Mouse (Mus musculus) midbrain, embryonic 14.5 days (tissue): ENCODE results near the gene Olfr381. TPM values are rescaled to one million over a fixed set of nuclear protein-coding genes. Genes with fewer than 3 reads are reported as not detected.
"Not testable (repeated sequence)": the region's sequence is repeated elsewhere in the genome, so short reads cannot be mapped to it uniquely, and the experiment has no call there.

Source experiments
- ATAC-seq: fragments of 200-750 bp; cut with Nextera tagmentation; 2 replicates; pipeline ENCODE4 v1.8.0; 2017; ENCODE audit warnings: moderate number of reproducible peaks, moderate library complexity; ENCODE audit not compliant: low FRiP score, low TSS enrichment
- DNase-seq: peaks from one replicate; pipeline ENCODE4 v3.0.0-alpha.2; 2015
- H3K27ac ChIP-seq: fragments of 300-500 bp; sonication (generic); replicated peaks from 2 replicates; pipeline ENCODE4 v1.5.1; 2014; ENCODE audit warnings: mild to moderate bottlenecking, low read depth, low read length, moderate library complexity
- H3K27me3 ChIP-seq: fragments of 300-500 bp; sonication (generic); 2 replicates; pipeline ENCODE4 v1.6.1; 2014; ENCODE audit warnings: low read length, control low read depth, mixed read lengths; ENCODE audit not compliant: control insufficient read depth, insufficient read depth
- H3K36me3 ChIP-seq: fragments of 300-500 bp; sonication (generic); 2 replicates; pipeline ENCODE4 v1.6.1; 2014; ENCODE audit warnings: low read length, control low read depth; ENCODE audit not compliant: control insufficient read depth, insufficient read depth
- H3K4me1 ChIP-seq: fragments of 300-500 bp; sonication (generic); 2 replicates; pipeline ENCODE4 v1.6.1; 2014; ENCODE audit warnings: mild to moderate bottlenecking, antibody characterized with exemption, low read length, control low read depth; ENCODE audit not compliant: control insufficient read depth, insufficient read depth
- H3K4me2 ChIP-seq: fragments of 300-500 bp; sonication (generic); 2 replicates; pipeline ENCODE4 v1.6.1; 2014; ENCODE audit warnings: mild to moderate bottlenecking, low read length, moderate library complexity
- H3K4me3 ChIP-seq: fragments of 300-500 bp; sonication (generic); replicated peaks from 2 replicates; pipeline ENCODE4 v1.5.1; 2014; ENCODE audit warnings: low read depth, low read length
- H3K9ac ChIP-seq: fragments of 300-500 bp; sonication (generic); replicated peaks from 2 replicates; pipeline ENCODE4 v1.6.1; 2014; ENCODE audit warnings: mild to moderate bottlenecking, low read length, moderate library complexity
- H3K9me3 ChIP-seq: fragments of 300-500 bp; sonication (generic); 2 replicates; pipeline ENCODE4 v1.6.1; 2016; ENCODE audit warnings: low read length, control low read depth, mixed read lengths; ENCODE audit not compliant: control insufficient read depth
- WGBS: fragments of 180-500 bp; shearing (Covaris S2); extraction: QIAGEN DNeasy Blood & Tissue Kit; methylation state at CpG from one replicate; pipeline ENCODE4 v1.1.7; 2014; 5-methylcytosine and 5-hydroxymethylcytosine counted together
- polyA plus RNA-seq: library from polyadenylated mRNA; unstranded; fragments of >200 nt; fragmentation: Nextera tagmentation; extraction: Ambion mirVana; gene quantifications from 2 replicates; pipeline ENCODE4 v1.2.1, GENCODE M21; 2014

The Olfr381 gene
- not detected in 2 replicates for polyA plus RNA-seq

DNA sequence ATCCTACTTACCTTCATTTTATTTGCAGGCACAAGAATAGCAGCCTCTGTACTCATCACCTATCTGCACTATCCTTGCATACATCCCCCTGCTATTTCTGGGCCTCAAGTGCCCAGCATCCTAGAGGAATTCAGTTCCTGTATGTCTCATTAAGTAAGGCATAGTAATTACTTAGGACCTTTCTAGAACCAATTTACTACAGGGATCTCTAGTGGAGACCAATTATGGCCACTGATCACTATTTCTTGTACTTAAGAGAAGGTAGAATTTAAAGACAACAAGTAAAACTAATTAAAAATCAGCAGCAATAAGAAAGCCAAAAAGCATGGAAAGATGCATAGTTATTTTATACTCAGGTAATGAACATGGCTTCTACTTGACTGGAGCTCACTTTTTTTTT is at the start of gene Olfr381:
Gene Olfr381 (minus strand): TSS at position 101 of the 400 bp plus-strand sequence.
- Histone ChIP-seq H3K4me3 (no peak within 1 kb of the TSS), H3K4me1 (no peaks in the 10 kb centered on the region), H3K9ac (no peak within 1 kb of the TSS), H3K36me3 (no peaks in the 10 kb centered on the region), H3K27ac (no peak within 1 kb of the TSS), H3K27me3 (no peaks in the 10 kb centered on the region), H3K4me2 (no peak within 1 kb of the TSS), H3K9me3 (no peaks in the 10 kb centered on the region)
- DNase-seq (no peak), ATAC-seq (no peak)

DNA sequence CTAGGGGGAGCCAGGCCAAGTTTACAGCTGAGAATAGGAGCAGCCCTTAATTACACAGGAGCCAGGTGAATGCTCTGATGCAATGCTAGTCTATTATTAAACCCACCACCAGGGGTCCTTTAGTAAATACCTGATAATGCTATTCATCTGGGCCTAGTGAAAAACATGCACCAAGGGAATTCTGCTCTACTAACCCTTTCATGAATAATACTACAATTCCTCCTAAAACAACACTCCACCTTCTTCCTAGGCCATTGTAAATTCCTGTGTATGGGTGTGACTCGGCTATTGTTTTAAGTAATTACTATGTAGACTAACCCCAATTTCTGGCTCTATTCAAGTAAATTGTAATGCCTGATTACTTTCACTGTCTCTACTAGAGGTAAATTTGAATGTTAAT is 37.6 kb upstream of the Olfr381 start:
- ATAC-seq, H3K27ac ChIP-seq, H3K9ac ChIP-seq, DNase-seq, H3K4me3 ChIP-seq, H3K27me3 ChIP-seq, H3K36me3 ChIP-seq, H3K4me1 ChIP-seq, H3K4me2 ChIP-seq, H3K9me3 ChIP-seq: not testable (repeated sequence)
- 83% methylated on average over 1 of the region's 1 CpGs for WGBS

DNA sequence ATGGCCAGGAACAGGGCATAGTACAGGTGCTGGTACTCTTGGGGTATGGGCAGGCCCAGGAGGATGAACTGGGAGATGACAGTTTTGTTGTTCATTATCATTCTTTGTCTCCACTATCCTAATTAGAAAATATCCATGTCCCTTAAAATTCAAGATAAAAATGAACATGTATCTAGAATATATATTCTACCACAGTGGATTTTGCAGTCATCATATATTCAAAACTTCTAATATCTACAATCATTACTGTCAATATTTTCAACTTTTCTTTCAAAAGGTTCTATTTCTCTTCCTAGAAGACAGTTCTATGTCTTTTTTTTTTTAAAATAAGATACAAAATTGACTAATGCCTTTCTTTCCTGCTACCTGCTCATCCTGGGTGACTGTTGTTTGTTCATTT is 25.7 kb upstream of the Olfr381 start, which contains the start of gene Olfr382:
Gene Olfr382 (minus strand): TSS at position 101 of the 400 bp plus-strand sequence.
- Histone ChIP-seq H3K4me1 (no peaks in the 10 kb centered on the region), H3K4me2 (no peak within 1 kb of the TSS), H3K9ac (no peak within 1 kb of the TSS), H3K27me3 (no peaks in the 10 kb centered on the region), H3K36me3 (no peaks in the 10 kb centered on the region), H3K27ac (no peak within 1 kb of the TSS), H3K9me3 (peaks cover 16% of the 10 kb centered on the region), H3K4me3 (no peak within 1 kb of the TSS)
- ATAC-seq (no peak), DNase-seq (no peak)

DNA sequence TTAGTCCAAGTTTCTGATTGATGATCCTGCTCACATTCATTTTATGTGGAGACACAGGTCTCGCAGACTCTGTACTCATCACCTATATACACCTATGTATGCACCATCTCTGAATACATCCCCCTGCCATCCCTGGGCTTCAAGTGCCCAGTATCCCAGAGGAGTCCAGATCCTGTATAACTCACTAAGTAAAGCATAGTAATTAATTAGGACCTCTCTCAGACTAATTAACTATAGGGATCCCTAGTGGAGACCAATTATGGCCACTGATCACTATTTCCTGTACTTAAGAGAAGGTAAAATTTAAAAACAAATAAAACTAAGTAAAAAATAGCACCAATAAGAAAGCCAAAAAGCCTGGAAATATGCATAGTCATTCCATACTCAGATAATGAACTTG is 34.0 kb downstream of the Olfr381 start, which contains the start of gene Olfr380:
Gene Olfr380 (minus strand): TSS at position 101 of the 400 bp plus-strand sequence.
- no peak within 1 kb of the TSS for H3K4me3 ChIP-seq
- H3K9ac ChIP-seq = no peak within 1 kb of the TSS
- ATAC-seq = no peak
- H3K27me3 ChIP-seq = no peaks in the 10 kb centered on the region
- H3K4me1 ChIP-seq = no peaks in the 10 kb centered on the region
- no peak within 1 kb of the TSS for H3K4me2 ChIP-seq
- DNase-seq = no peak
- no peaks in the 10 kb centered on the region for H3K36me3 ChIP-seq
- H3K9me3 ChIP-seq = peaks cover 5% of the 10 kb centered on the region; the same call in 1 of the 2 replicates
- 81% methylated on average over 1 of the region's 1 CpGs for WGBS
- no peak within 1 kb of the TSS for H3K27ac ChIP-seq

Other genes starting within 250 kb of the Olfr381 start
- 0.12 and 0.19 TPM in 2 replicates for gene Trpv3, start 224.2 kb downstream of the Olfr381 start, polyA plus RNA-seq
- 0.55 and 0.84 TPM in 2 replicates for gene Aspa, start 162.0 kb downstream of the Olfr381 start, polyA plus RNA-seq
- gene Gm49340, start 161.9 kb downstream of the Olfr381 start, polyA plus RNA-seq = not detected in 2 replicates
- not detected in 2 replicates for gene Spata22, start 161.9 kb downstream of the Olfr381 start, polyA plus RNA-seq
- gene Olfr20, start 140.8 kb downstream of the Olfr381 start, polyA plus RNA-seq = not detected in 2 replicates
- gene Olfr376, start 120.4 kb downstream of the Olfr381 start, polyA plus RNA-seq = not detected in 2 replicates
- not detected in 2 replicates for gene Olfr1, start 92.0 kb downstream of the Olfr381 start, polyA plus RNA-seq
- not detected in 2 replicates for gene Olfr378, start 63.1 kb downstream of the Olfr381 start, polyA plus RNA-seq
- gene Olfr380, start 34.1 kb downstream of the Olfr381 start, polyA plus RNA-seq = not detected in 2 replicates
- gene Olfr382, start 25.6 kb upstream of the Olfr381 start, polyA plus RNA-seq = not detected in 2 replicates
- not detected in 2 replicates for gene Olfr385, start 101.4 kb upstream of the Olfr381 start, polyA plus RNA-seq
- gene Olfr384, start 107.0 kb upstream of the Olfr381 start, polyA plus RNA-seq = not detected in 2 replicates
- gene Zfp735, start 197.2 kb upstream of the Olfr381 start, polyA plus RNA-seq = not detected in 2 replicates